Mouse (Mus musculus) small intestine, adult 2 months (tissue): ENCODE data around the gene Nedd9.

Experiments used
- CTCF ChIP-seq: fragments of 200-500 bp; IDR thresholded peaks from 2 replicates; pipeline ENCODE4 v1.5.1; 2012; ENCODE audit warnings: low read depth, mild to moderate bottlenecking, control low read depth, inconsistent platforms, low read length, moderate library complexity, mixed read lengths; ENCODE audit not compliant: insufficient replicate concordance, insufficient read length; ENCODE audit errors: extremely low read depth
- POLR2A ChIP-seq: fragments of 200-500 bp; IDR thresholded peaks from 2 replicates; pipeline ENCODE4 v1.6.1; 2012; ENCODE audit warnings: low read depth, mild to moderate bottlenecking, control low read depth, inconsistent platforms, low read length, moderate library complexity

DNA sequence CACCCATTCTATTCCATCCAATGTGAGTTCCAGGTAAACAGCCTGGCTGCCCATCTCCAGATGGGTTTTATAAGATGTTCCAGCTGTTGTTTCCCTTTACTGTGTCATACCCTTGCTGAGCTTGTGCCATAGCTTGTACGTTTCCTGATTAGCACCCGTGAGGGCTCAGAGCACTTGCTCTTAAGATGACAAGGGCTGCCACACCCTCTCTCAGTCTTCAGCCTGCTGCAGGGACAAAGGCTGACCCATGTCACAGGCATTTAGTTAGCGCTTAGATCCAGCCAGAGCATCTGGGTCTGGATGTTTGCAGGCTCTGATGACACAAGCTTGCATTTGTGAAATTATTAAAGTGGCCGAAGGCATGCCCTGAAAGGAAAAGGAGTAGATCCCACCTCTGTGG, 187.1 kb downstream of the Nedd9 start:
- TF ChIP-seq CTCF (no peak), POLR2A (no peak)
